Mouse (Mus musculus): ENCODE results near the gene Hist1h4h. TPM values are rescaled to one million over a fixed set of nuclear protein-coding genes. Genes with fewer than 3 reads are reported as not detected.
"Not testable (repeated sequence)": the region's sequence is repeated elsewhere in the genome, so short reads cannot be mapped to it uniquely, and the experiment has no call there.

Hist1h4h gene
- total RNA-seq, 2 experiments from 2014 or later: 264 to 291 TPM

DNA sequence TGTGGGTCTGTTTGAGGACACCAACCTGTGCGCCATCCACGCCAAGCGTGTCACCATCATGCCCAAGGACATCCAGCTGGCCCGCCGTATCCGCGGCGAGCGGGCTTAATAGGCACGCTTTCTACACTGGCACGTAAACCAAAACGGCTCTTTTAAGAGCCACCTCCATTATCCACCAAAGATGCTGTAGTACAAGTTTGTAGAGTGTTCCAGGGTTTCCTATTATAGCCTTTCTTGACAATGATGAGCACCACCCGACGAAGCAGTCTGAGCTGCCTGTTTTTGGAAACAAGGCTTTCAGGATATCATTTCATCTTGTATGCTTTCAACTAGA, 13.9 kb downstream of the Hist1h4h start:
- intact Hi-C loops (cut with DNase I); DNase-seq (ENCODE audit: low spot score in 2 of 2): not testable (repeated sequence)

- intact Hi-C loops (cut with DNase I): no loop called here
- DNase-seq (ENCODE audit: low spot score in 2 of 2): no peak
Measured at GRCm38 (mm10) chr13:23546694-23547093, 15.8 kb downstream of the Hist1h4h start.

DNA sequence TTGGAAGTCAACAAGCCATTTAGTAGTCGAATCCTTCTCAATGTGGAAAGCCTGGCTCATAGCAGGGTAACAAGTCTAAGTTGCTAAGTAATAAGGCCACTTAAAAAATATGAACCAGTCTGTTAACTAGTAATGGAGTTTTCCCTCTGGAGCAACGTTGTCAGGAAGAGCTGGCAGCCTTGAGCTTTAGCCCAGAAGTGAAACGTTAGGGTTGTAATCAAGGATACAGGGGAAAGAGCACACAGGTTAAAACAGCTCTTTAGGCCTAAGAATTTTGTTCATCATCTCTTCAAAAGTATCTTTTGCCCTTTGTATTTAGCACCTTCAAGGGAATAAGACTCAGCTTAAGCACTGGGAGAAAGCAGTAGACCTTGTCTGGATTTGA, 19.9 kb downstream of the Hist1h4h start:
- intact Hi-C loops (cut with DNase I): no loop called here
- DNase-seq (ENCODE audit: low spot score in 2 of 2): no peak

DNA sequence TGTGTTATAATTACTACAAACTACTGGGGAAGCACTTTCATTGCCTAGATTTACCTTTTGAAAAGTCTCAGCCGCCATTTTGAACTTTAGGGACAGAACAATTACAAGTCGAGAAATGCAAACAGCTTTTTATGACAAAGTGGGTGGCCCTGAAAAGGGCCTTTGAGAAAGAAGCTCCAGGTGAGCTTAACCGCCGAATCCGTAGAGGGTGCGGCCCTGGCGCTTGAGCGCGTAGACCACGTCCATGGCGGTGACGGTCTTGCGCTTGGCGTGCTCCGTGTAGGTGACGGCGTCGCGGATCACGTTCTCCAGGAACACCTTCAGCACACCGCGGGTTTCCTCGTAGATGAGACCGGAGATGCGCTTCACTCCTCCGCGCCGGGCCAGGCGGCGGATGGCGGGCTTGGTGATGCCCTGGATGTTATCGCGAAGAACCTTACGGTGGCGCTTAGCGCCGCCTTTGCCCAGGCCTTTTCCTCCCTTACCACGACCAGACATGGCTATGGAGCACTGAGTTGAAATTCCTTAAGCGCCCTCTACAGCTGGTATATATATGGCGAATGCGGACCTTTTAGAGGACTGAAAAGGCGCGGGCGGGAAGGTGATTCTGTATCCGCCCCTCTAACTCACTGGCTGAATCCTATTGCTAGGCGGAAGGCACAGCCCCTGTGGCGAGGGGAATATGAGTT, 20.4 kb downstream of the Hist1h4h start, which contains the start of gene Hist1h4f:
Gene Hist1h4f (minus strand): TSS at position 503 of the 689 bp plus-strand sequence.
- DNase-seq (ENCODE audit: low spot score in 2 of 2): peak; percentile 91 to 92
- intact Hi-C loops (cut with DNase I): not testable (repeated sequence)

- intact Hi-C loops (cut with DNase I): no loop called here
- no peak for DNase-seq (ENCODE audit: low spot score in 2 of 2)
Measured at GRCm38 (mm10) chr13:23551931-23552914, 21.4 kb downstream of the Hist1h4h start.

- intact Hi-C loops (cut with DNase I): no loop called here
- no peak for DNase-seq (ENCODE audit: low spot score in 2 of 2)
Measured at GRCm38 (mm10) chr13:23552962-23553361, 22.1 kb downstream of the Hist1h4h start, which contains the start of gene Hist1h1d. TSS of gene Hist1h1d (plus strand) at chr13:23553262.

DNA sequence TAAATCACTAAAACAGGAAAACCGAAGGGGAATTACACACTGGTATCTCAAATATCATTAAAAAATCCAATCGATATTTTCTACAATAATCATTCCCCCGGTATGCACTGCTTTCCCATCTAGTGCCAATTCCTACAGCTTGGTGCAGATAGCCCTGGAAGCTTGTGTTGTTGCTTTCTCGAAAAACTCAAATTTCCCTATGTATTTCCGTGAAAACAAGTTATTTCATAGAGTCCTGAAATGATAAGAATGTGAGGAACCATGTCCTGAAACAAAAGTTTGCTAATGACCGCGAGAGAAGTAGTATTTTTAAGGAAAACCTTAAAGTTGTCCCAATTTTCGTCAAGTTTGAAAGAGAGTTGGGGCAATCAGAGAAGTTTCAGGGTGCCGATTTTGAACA, 23.5 kb downstream of the Hist1h4h start:
- DNase-seq (ENCODE audit: low spot score in 2 of 2): no peak
- intact Hi-C loops (cut with DNase I): no loop called here

DNA sequence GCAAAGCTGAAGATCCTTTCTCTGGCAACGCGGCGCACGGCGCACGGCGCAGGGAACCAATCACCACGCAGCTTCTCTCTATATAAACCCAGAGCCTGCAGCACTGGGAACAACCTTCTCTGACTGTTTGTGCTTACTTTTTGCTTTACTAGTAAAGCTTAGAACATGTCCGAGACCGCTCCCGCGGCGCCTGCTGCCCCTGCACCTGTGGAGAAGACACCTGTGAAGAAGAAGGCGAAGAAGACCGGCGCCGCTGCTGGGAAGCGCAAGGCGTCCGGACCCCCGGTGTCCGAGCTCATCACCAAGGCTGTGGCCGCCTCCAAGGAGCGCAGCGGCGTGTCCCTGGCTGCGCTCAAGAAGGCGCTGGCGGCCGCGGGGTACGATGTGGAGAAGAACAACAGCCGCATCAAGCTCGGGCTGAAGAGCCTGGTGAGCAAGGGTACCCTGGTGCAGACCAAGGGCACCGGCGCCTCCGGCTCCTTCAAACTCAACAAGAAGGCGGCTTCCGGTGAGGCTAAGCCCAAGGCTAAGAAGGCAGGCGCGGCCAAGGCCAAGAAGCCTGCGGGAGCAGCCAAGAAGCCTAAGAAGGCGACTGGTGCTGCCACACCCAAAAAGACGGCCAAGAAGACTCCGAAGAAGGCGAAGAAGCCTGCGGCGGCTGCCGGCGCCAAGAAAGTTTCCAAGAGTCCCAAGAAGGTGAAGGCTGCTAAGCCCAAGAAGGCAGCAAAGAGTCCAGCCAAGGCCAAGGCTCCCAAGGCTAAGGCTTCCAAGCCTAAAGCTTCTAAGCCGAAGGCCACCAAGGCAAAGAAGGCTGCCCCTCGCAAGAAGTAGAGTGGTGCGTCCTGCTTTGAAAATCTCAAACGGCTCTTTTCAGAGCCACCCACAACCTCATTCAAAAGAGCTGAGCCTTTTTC, 24.3 kb downstream of the Hist1h4h start:
- peak; percentile 62 to 82 for DNase-seq (ENCODE audit: low spot score in 2 of 2)
- intact Hi-C loops (cut with DNase I): no loop called here

- DNase-seq (ENCODE audit: low spot score in 2 of 2): peak; percentile 75 to 94
- intact Hi-C loops (cut with DNase I): no loop called here
Measured at GRCm38 (mm10) chr13:23555839-23556416, 25.1 kb downstream of the Hist1h4h start.

DNA sequence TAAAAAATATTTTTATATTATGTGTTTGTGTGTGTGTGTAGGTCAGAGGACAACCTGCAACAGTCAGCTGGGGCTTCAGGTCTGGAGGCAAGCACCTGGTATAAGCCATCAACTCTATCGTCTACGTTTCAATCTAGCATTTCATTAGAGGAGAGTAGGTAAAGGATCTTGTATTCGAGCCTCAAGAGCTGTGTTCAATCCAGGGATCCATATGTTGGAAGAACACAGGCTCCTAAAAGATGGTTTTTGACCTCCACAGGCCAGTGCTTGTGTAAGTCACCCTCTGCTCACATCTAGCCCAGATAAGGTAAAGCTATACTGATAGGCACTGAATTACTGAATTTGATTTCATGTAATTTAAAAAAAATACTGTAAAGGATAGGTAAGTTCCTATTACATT, 26.1 kb downstream of the Hist1h4h start:
- intact Hi-C loops (cut with DNase I): no loop called here
- no peak for DNase-seq (ENCODE audit: low spot score in 2 of 2)

DNA sequence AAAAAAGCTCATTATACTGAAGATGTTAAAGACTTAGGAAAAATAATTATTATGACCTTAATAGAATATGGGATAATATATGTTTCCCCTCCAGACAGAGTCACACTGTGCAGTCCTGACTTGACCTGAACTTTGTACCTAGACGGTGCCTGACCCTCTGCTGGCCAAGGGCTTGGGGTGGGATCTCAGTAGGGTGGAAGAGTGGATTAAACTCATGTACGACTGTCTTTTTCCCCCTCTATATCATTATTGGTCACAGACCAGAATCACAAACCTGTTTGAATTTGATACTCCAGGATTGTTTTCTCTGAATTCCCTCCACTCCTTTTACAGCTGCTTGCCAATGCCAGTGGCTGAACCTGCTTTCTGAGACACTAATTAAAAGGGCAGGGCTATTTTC, 29.8 kb downstream of the Hist1h4h start:
- DNase-seq (ENCODE audit: low spot score in 2 of 2); intact Hi-C loops (cut with DNase I): not testable (repeated sequence)

DNA sequence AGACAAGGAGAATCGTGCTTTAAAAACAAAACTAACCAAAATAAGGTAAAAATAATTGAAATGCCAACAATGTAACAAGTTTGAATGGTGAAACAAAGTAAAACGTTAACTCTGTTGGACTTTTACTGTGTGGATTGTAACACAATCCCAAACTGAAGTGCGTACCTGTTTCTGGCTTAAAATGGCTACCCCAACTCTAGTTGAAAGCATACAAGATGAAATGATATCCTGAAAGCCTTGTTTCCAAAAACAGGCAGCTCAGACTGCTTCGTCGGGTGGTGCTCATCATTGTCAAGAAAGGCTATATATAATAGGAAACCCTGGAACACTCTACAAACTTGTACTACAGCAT, 30.7 kb downstream of the Hist1h4h start:
- DNase-seq (ENCODE audit: low spot score in 2 of 2); intact Hi-C loops (cut with DNase I): not testable (repeated sequence)

DNA sequence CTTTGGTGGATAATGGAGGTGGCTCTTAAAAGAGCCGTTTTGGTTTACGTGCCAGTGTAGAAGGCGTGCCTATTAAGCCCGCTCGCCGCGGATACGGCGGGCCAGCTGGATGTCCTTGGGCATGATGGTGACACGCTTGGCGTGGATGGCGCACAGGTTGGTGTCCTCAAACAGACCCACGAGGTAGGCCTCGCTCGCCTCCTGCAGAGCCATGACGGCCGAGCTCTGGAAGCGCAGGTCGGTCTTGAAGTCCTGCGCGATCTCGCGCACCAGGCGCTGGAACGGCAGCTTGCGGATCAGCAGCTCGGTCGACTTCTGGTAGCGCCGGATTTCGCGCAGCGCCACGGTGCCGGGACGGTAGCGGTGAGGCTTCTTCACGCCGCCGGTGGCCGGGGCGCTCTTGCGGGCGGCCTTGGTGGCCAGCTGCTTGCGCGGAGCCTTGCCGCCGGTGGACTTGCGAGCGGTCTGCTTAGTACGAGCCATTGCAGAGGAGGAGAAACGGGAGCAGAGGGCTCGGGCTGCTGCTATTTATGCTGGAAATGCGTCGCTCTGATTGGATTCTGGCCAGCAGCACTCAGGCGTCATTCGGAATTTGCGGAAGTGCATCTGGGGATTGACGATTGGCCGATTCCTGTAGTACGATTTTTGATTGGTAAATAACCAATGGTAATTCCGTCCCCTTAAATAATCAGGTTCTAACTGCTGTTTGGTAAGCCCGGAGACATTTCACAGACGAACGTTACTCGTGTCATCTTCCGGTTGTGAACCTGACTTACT, 31.2 kb downstream of the Hist1h4h start, which contains the start of gene Hist1h3e:
Gene Hist1h3e (minus strand): TSS at position 487 of the 777 bp plus-strand sequence.
- intact Hi-C loops (cut with DNase I): not testable (repeated sequence)

GRCm38 (mm10) chr13:23562699-23563462, 32.0 kb downstream of the Hist1h4h start:
- intact Hi-C loops (cut with DNase I): no loop called here

More for the DNA sequence above, 31.2 kb downstream of the Hist1h4h start, which contains the start of gene Hist1h3e:
- peak; percentile 96 to 98 for DNase-seq (ENCODE audit: low spot score in 2 of 2)

GRCm38 (mm10) chr13:23564482-23564881, 33.6 kb downstream of the Hist1h4h start:
- no peak for DNase-seq (ENCODE audit: low spot score in 2 of 2)
- intact Hi-C loops (cut with DNase I): no loop called here

More at GRCm38 (mm10) chr13:23562699-23563462, 32.0 kb downstream of the Hist1h4h start:
- peak; percentile 45 to 69 for DNase-seq (ENCODE audit: low spot score in 2 of 2)

GRCm38 (mm10) chr13:23570261-23571021, 39.6 kb downstream of the Hist1h4h start:
- intact Hi-C loops (cut with DNase I); DNase-seq (ENCODE audit: low spot score in 2 of 2): not testable (repeated sequence)

All from left cerebral cortex, postnatal 14 days (tissue).